Mouse (Mus musculus) stomach, embryonic 14.5 days (tissue): ENCODE results near the gene Zbtb5. TPM values are rescaled to one million over a fixed set of nuclear protein-coding genes. Genes with fewer than 3 reads are reported as not detected.
A peak's percentile ranks its signal among the peaks of the same experiment; 100 is the strongest.
"Not testable (repeated sequence)": the region's sequence is repeated elsewhere in the genome, so short reads cannot be mapped to it uniquely, and the experiment has no call there.

Experiments
- ATAC-seq: fragments of 200-750 bp; cut with Nextera tagmentation; 2 replicates; pipeline ENCODE4 v1.8.0; 2017; ENCODE audit warnings: low read depth, moderate TSS enrichment; ENCODE audit not compliant: insufficient number of reproducible peaks, insufficient read depth, low FRiP score
- H3K27ac ChIP-seq: fragments of 300-500 bp; sonication (generic); 2 replicates; pipeline ENCODE4 v1.5.1; 2014; ENCODE audit warnings: mild to moderate bottlenecking, low read length, moderate library complexity, mixed read lengths
- H3K27me3 ChIP-seq: fragments of 300-500 bp; sonication (generic); 2 replicates; pipeline ENCODE4 v1.6.1; 2014; ENCODE audit warnings: low read length, control low read depth, mixed read lengths; ENCODE audit not compliant: control insufficient read depth, insufficient read depth
- H3K36me3 ChIP-seq: fragments of 300-500 bp; sonication (generic); 2 replicates; pipeline ENCODE4 v1.6.1; 2014; ENCODE audit warnings: mild to moderate bottlenecking, control low read depth, low read length, moderate library complexity, mixed read lengths; ENCODE audit not compliant: control insufficient read depth, insufficient read depth
- H3K4me1 ChIP-seq: fragments of 300-500 bp; sonication (generic); 2 replicates; pipeline ENCODE4 v1.6.1; 2014; ENCODE audit warnings: low read length, control low read depth, mixed read lengths; ENCODE audit not compliant: control insufficient read depth, insufficient read depth
- H3K4me2 ChIP-seq: fragments of 300-500 bp; sonication (generic); replicated peaks from 2 replicates; pipeline ENCODE4 v1.6.1; 2014; ENCODE audit warnings: low read depth, low read length, control low read depth
- H3K4me3 ChIP-seq: fragments of 300-500 bp; sonication (generic); 2 replicates; pipeline ENCODE4 v1.5.1; 2014; ENCODE audit warnings: low read depth, low read length, control low read depth
- H3K9ac ChIP-seq: fragments of 300-500 bp; sonication (generic); replicated peaks from 2 replicates; pipeline ENCODE4 v1.6.1; 2014; ENCODE audit warnings: low read depth, mild to moderate bottlenecking, control low read depth, low read length, moderate library complexity, mixed read lengths
- H3K9me3 ChIP-seq: fragments of 300-500 bp; sonication (generic); 2 replicates; pipeline ENCODE4 v1.6.1; 2016; ENCODE audit warnings: low read depth, low read length, control low read depth; ENCODE audit not compliant: control insufficient read depth
- WGBS: fragments of 180-500 bp; shearing (Covaris S2); extraction: QIAGEN DNeasy Blood & Tissue Kit; methylation state at CpG from one replicate; pipeline ENCODE4 v1.1.7; 2014; 5-methylcytosine and 5-hydroxymethylcytosine counted together
- polyA plus RNA-seq: library from polyadenylated mRNA; unstranded; fragments of >200 nt; fragmentation: Nextera tagmentation; extraction: Ambion mirVana; gene quantifications from 2 replicates; pipeline ENCODE4 v1.2.1, GENCODE M21; 2014

Zbtb5 gene
- polyA plus RNA-seq, 1 experiment from 2014 or later: 25.6 TPM

- WGBS: 60% methylated on average over 8 of the region's 8 CpGs
- not testable (repeated sequence) for H3K4me2 ChIP-seq, H3K9ac ChIP-seq, ATAC-seq, H3K27me3 ChIP-seq, H3K4me1 ChIP-seq, H3K4me3 ChIP-seq, H3K9me3 ChIP-seq, H3K27ac ChIP-seq
- H3K36me3 ChIP-seq: peaks cover 31% of the 10 kb centered on the region
Measured at GRCm38 (mm10) chr4:45038879-45039278, 26.7 kb upstream of the Zbtb5 start.

- no peaks in the 10 kb centered on the region for H3K4me1 ChIP-seq
- no peak overlapping the region for H3K9ac ChIP-seq
- H3K27me3 ChIP-seq: no peaks in the 10 kb centered on the region
- no peaks in the 10 kb centered on the region for H3K9me3 ChIP-seq
- 89% methylated on average over 13 of the region's 13 CpGs for WGBS
- ATAC-seq: no peak
- H3K27ac ChIP-seq: no peak overlapping the region
- H3K4me3 ChIP-seq: no peak overlapping the region
- peaks cover 26% of the 10 kb centered on the region for H3K36me3 ChIP-seq
- H3K4me2 ChIP-seq: no peak overlapping the region
Measured at GRCm38 (mm10) chr4:45037455-45038410, 25.5 kb upstream of the Zbtb5 start.

GRCm38 (mm10) chr4:45036571-45036970 is 24.4 kb upstream of the Zbtb5 start:
- Histone ChIP-seq H3K4me1 (no peaks in the 10 kb centered on the region), H3K9ac (no peak overlapping the region), H3K4me3 (no peak overlapping the region), H3K9me3 (no peaks in the 10 kb centered on the region), H3K27ac (no peak overlapping the region), H3K4me2 (no peak overlapping the region), H3K27me3 (no peaks in the 10 kb centered on the region), H3K36me3 (peaks cover 31% of the 10 kb centered on the region)
- 86% methylated on average over 5 of the region's 5 CpGs for WGBS
- ATAC-seq: no peak

GRCm38 (mm10) chr4:45036048-45036447 is 23.8 kb upstream of the Zbtb5 start:
- Histone ChIP-seq H3K4me1 (no peaks in the 10 kb centered on the region), H3K4me2 (no peak overlapping the region), H3K27ac (no peak overlapping the region), H3K36me3 (peaks cover 33% of the 10 kb centered on the region), H3K9me3 (no peaks in the 10 kb centered on the region), H3K9ac (no peak overlapping the region), H3K27me3 (no peaks in the 10 kb centered on the region), H3K4me3 (no peak overlapping the region)
- WGBS: 90% methylated on average over 10 of the region's 10 CpGs
- no peak for ATAC-seq

- no peak overlapping the region for H3K27ac ChIP-seq
- H3K9ac ChIP-seq: no peak overlapping the region
- H3K4me3 ChIP-seq: no peak overlapping the region
- WGBS: 54% methylated on average over 16 of the region's 16 CpGs
- no peaks in the 10 kb centered on the region for H3K9me3 ChIP-seq
- no peaks in the 10 kb centered on the region for H3K27me3 ChIP-seq
- ATAC-seq: 0 out of 2 replicates have a peak, but pooled peaks have one; percentile 11
- peaks cover 29% of the 10 kb centered on the region for H3K36me3 ChIP-seq
- H3K4me1 ChIP-seq: no peaks in the 10 kb centered on the region
- H3K4me2 ChIP-seq: no peak overlapping the region
Measured at GRCm38 (mm10) chr4:45034693-45035628, 22.7 kb upstream of the Zbtb5 start.

GRCm38 (mm10) chr4:45032586-45032985 is 20.4 kb upstream of the Zbtb5 start:
- Histone ChIP-seq H3K27me3 (no peaks in the 10 kb centered on the region), H3K27ac (no peak overlapping the region), H3K36me3 (peaks cover 24% of the 10 kb centered on the region), H3K9ac (no peak overlapping the region), H3K4me2 (no peak overlapping the region), H3K4me1 (no peaks in the 10 kb centered on the region), H3K4me3 (no peak overlapping the region), H3K9me3 (no peaks in the 10 kb centered on the region)
- 90% methylated on average over 9 of the region's 9 CpGs for WGBS
- no peak for ATAC-seq

- Histone ChIP-seq H3K27ac (no peak overlapping the region), H3K4me2 (no peak overlapping the region), H3K36me3 (peaks cover 19% of the 10 kb centered on the region), H3K9me3 (no peaks in the 10 kb centered on the region), H3K9ac (no peak overlapping the region), H3K4me3 (no peak overlapping the region), H3K27me3 (no peaks in the 10 kb centered on the region), H3K4me1 (no peaks in the 10 kb centered on the region)
- 96% methylated on average over 4 of the region's 4 CpGs for WGBS
- no peak for ATAC-seq
Measured at GRCm38 (mm10) chr4:45026459-45026858, 14.2 kb upstream of the Zbtb5 start.

- H3K9ac ChIP-seq: peak overlapping the region; percentile 52
- ATAC-seq: no peak
- 3% methylated on average over 14 of the region's 14 CpGs for WGBS
Measured at GRCm38 (mm10) chr4:45019009-45019408, 6.8 kb upstream of the Zbtb5 start.

More at GRCm38 (mm10) chr4:45019009-45019408, 6.8 kb upstream of the Zbtb5 start:
- H3K4me1 ChIP-seq: peaks cover 12% of the 10 kb centered on the region
- peak overlapping the region; percentile 72 for H3K4me3 ChIP-seq
- no peaks in the 10 kb centered on the region for H3K27me3 ChIP-seq
- no peaks in the 10 kb centered on the region for H3K9me3 ChIP-seq
- peak overlapping the region; percentile 97 for H3K4me2 ChIP-seq
- H3K27ac ChIP-seq: no peak overlapping the region
- H3K36me3 ChIP-seq: no peaks in the 10 kb centered on the region
